Mouse (Mus musculus) c-Kit-negative CD71-positive TER-119-positive erythroid progenitor cells, embryonic 14.5 days (primary cell): ENCODE results near the gene Kif13a.

ENCODE experiments used
- DNase-seq: peaks from one replicate; pipeline ENCODE4 v3.0.0-alpha.2; 2013; ENCODE audit warnings: low read depth, low spot score

The Kif13a gene

DNA sequence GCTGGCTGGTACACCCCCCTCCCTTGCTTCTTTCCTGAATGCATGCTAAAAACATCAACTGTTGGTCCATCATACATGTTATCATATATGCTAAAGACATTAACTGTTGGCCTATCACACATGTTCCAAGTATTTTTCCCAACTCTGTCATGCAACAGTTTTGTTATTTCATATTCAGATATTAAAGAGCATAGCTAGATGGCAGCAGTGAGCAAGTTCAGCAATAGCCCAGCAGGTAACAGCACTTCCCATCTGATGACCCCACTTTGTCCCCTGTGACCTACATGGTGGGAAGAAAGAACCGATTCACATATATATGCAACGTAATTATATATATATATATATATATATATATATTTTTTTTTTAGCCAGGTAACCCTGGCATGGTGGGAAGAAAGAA lies 91.1 kb downstream of the Kif13a start:
- DNase-seq: no peak

DNA sequence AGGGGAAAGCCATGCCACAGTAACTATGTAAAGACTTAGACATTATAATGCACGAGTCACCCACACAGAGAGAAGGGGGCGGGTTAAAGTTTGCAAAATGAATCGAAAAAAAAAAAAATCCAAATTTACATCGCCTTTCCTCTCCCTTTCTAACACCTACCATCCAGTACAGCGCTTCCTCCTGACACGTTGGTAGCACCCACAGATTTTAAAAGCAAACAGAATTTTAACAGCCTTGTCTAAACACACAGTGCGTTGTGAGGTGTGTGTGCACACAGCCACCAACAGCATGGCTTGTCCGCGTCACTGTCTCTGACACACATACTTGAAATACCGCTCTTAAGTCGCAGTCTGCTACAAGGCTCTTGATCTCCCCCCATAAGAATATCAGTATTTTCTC lies 94.3 kb downstream of the Kif13a start:
- DNase-seq: no peak

- no peak for DNase-seq
These were observed 94.9 kb downstream of the Kif13a start for GRCm38 (mm10) chr13:46834805-46835204.

DNA sequence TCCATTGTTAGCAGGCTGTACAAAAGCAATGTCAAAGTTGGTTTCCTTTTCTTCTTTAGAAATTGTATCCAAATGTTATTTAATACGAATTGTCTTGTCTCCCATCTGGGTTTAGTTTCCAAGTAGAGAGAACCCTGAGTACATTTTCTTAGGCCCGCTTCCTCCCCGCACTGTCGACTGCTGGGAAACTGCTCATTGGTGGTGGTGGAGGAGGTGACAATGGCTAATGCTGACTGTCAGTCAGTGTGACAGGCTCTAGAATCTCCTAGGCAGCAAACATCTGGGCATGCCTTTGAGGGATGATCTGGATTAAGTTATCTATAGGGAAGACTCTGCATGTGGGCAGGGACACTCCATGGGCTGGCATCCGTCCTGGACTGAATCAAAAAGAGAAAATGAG lies 96.1 kb downstream of the Kif13a start:
- no peak for DNase-seq

GRCm38 (mm10) chr13:46832956-46833355 lies 96.7 kb downstream of the Kif13a start:
- DNase-seq: peak; percentile 22

- DNase-seq: no peak
These were observed 106.4 kb downstream of the Kif13a start for GRCm38 (mm10) chr13:46823271-46823670.

DNA sequence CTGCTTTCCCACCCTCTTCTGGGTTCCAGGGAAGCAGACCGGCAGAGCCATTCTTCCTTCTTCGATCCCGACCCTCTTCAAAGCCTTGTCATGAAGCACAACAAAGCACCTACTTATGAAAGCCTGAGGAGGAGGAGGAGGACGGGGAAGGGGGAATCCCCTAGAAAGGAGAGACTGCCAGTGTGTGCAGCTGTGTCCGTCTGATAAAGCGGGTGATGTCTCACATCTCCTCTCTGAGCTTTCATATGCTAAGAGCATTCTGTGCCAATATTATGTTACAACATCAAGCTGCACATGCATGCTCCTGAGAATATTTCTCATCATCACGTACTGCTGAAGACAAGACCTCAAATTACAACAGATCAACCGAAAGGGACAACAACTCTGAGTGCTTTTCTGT lies 107.5 kb downstream of the Kif13a start:
- DNase-seq: no peak

DNA sequence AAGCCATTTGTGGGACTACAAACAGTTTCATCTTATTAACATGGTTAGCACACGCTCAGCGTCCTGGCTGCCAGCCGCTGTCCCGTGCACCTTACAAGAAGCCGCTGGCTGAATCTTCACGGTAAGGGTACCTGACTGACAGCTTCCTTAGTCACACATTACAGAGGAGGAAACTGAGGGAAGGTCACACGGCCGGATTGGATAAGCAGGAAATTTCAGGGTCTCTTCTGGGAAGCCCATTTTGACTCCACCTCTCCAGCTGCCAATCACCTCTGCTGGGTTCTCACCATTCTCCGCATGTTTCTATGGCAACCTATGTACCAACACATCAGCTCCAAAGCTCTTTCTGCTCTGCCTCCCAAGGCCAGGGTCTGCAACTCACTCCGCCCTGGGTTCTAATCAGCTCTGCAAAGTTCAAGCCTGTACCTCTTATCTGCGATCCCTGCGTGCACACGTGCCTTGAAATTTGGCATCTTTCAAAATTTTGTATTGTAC lies 109.9 kb downstream of the Kif13a start:
- no peak for DNase-seq

DNA sequence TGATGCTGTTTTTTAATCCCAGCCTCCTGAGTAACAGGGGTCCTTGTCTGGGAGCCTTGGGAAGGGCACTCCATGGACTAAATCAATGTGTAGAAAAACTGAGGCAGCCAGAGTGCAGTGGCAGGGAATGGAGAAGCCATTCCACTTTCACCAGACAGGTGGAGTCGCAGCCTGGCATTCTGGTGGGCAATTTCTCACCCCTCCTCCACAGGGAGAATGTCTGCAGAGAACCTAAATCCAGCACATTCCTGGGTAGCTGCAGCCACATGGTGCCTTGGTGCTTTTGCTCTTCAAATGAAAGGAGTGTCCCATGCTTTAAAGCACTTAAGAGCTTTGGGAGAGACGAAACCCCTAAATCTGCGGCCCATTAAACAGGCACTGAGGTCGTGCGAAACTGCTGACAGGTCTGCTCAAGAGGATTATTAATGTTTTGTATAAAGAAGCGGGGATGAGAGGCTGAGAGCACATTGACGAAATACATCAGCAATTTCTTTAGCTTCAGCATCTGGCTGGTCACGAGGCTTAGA lies 110.4 kb downstream of the Kif13a start:
- DNase-seq: no peak

DNA sequence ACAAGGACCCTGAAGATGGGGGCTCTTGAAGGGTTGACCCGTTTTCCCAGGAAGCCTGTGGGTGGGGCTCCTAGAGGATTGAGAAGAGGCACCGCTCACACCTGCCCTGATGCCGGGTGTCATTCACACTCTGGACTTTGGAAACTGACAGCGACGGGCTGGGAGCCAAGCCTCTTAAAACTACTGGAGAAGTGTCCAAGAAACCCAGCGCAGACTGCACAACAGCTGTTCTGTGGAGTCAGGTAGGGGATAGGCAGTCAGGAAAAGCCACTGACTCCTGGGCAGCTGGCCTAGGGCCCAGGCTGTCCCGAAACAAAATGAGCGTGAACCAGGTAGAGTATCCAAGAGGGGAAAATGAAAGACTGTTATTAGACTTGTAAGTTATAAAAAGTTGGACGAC lies 111.3 kb downstream of the Kif13a start:
- no peak for DNase-seq

- no peak for DNase-seq
These were observed 117.0 kb downstream of the Kif13a start for GRCm38 (mm10) chr13:46812648-46813184.

DNA sequence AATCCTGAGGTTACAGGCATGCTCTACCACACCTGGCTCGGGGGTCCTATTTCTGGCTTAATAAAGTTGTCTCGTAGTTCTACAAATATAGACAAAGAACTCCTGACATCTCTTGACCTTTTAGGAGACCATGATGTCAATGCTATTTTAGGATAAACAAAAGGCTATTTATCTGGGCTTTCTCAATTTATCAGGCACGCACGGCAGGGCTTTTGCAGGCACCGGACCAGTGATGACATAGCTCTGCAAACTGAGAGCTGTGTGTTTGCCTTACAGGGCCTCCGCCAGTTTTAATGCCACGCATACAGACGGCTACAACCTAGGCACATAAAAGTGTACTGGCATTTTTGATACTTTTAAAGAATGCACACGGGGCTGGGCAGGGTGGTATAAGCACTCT lies 118.0 kb downstream of the Kif13a start:
- no peak for DNase-seq

GRCm38 (mm10) chr13:46810613-46811012 lies 119.1 kb downstream of the Kif13a start:
- DNase-seq: no peak

- no peak for DNase-seq
These were observed 119.6 kb downstream of the Kif13a start for GRCm38 (mm10) chr13:46810098-46810497.

DNA sequence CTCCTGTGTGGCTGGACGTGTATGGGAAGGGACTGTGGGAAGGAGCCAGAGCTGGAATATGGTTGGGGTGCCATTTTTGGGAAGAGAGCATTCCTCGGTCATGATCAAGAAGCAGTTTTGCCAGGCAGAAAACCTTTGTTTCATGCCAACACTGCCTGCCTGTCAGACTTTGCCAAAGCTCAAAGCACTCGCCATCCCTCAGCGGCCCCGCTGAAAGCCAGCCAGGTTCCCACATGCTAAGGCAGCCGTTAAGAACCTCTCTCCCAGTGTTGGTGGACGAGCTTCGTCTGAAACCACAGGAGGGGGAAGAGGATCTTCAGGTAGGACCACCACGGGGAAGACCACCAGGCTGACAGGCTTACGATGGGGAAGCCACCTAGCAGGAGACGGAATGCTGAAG lies 121.8 kb downstream of the Kif13a start:
- DNase-seq: no peak

- no peak for DNase-seq
These were observed 128.5 kb downstream of the Kif13a start for GRCm38 (mm10) chr13:46801196-46801595.

DNA sequence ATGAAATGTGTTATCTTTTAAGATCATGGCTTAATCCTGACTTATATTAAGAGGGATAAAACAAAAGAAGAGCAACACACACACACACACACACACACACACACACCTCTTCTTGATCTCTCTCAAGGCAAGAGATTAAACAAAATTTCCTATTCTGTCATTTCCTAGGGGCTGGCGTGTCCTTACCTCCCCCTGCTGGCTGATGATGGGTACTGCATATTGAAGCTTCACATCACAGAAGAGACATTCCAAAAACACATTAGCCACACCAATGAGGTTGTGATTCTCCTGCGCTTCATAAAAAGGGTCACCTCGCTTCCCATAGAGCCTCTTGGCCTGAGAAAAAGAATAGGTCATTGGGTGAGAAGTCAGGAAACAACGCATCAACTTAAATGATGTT lies 131.5 kb downstream of the Kif13a start:
- DNase-seq: peak; percentile 38

- no peak for DNase-seq
These were observed 133.3 kb downstream of the Kif13a start for GRCm38 (mm10) chr13:46796381-46796780.

GRCm38 (mm10) chr13:46793824-46794223 lies 135.8 kb downstream of the Kif13a start:
- DNase-seq: no peak

DNA sequence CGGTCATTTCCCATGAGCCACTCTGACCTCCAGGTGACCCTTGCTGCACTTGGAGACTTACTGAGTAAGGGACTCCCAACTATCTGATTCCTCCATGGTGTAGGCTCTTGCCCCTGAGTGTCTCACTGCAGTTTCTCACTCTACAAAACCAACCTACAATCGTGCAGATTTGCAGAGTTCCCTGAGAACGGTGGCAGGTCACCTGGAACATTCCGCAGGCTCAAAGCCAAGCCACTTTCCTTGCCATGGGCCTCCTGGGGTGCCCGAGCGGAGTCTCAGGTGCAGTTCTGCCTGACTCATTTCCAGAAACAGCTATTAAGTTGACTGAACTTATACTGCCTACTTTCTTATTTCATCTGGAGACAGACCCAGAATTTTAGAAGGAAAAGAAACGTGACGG lies 141.2 kb downstream of the Kif13a start:
- no peak for DNase-seq

DNA sequence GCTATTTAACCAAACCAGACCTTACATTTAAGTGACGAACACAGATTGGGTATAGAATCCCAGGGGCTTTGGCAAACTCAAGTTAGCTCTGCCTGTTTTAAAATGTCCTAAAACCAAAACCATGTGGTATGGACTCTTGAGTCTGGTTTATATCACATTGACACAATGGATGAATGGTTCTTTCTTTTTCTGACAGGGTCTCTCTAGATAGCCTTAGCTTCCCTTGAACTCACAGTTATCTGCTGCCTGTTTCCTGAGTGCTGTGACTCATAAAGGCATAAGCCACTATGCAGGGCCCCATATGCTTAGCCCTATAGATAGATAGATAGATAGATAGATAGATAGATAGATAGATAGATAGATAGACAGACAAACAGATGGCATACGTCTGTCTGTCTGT lies 142.8 kb downstream of the Kif13a start:
- DNase-seq: no peak

DNA sequence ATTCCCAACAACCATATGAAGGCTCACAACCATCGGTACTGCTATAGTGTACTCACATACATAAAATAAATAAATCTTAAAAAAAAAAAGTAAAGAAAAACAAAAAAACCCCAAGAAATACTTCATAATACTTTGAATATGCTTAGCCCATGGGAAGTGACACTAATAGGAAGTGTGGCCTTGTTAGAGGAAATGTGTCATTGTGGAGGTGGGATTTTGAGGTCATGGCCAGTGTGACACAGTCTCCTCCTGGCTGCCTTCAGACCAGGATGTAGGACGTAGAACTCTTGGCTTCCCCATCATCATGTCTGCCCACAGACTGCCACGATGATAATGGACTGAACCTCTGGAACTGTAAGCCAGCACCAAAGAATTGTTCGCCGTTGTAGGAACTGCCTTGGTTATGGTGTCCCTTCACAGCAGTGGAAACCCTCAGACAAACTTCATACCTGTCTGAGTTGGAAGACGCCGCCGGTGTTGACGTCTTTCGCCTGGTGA lies 143.6 kb downstream of the Kif13a start:
- DNase-seq: no peak

- DNase-seq: no peak
These were observed 149.3 kb downstream of the Kif13a start for GRCm38 (mm10) chr13:46780379-46780778.

DNA sequence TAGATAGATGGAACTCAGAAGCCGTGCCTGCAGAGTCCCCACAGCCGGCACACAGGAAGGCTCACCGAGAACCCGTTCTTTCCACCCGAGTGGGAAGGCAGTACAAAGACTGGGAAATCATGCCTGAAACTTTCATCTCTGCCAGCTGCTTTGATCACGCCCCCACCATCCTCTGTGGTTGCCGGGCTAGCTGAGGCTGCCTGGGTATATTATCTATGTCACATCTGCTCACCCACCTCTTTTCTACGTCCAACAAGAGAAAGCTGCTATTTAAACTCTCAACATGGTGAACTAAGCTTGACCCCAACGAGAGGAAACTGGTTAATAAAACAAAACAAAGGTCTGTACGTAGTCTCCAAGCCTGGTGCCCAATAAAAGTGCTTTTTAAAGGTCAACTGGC lies 149.8 kb downstream of the Kif13a start:
- no peak for DNase-seq
